Mouse (Mus musculus) gastrocnemius, postnatal 36 days (tissue): ENCODE data around the gene Gabarapl1. TPM values are rescaled to one million over a fixed set of nuclear protein-coding genes. Genes with fewer than 3 reads are reported as not detected.

Source experiments
- DNase-seq, 2 experiments: peaks; one replicate each; pipeline ENCODE4 v3.0.0; 2022
- intact Hi-C: fragments of 180-260 bp; cut with DNase I; formaldehyde crosslinking; loops from one replicate; pipeline ENCODE4 v1.15.1; 2025
- total RNA-seq, 2 experiments: library from RNA; stranded (reverse); gene quantifications; 2 replicates each; pipeline ENCODE4 v1.2.3; 2021

Gabarapl1 gene
- total RNA-seq, 2 experiments from 2014 or later, result 38.1 to 59.3 TPM

DNA sequence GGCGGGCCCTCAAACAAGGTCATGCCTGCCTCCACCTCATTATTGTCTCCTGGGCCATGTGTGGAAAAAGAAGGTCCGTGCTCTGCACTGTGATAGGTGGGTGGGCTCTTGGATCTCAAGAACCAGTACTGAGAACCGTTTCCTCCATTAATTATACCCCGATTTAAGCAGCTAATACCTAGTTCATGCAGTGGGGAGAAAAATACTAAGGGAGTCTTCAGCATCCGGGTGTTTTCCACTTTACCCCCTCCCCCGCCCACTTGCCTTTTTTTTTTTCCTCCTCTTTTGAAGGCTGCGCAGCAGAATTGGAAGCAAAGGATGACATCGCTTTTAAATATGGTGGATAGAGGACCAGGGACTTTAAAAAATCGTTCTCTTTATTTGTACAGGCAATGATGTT is 1.1 kb downstream of the Gabarapl1 start:
- DNase-seq, result no peak
- intact Hi-C loops, result loop anchor here (5.0 to 10.0 kb wide), 2 partner anchors 689 to 772 kb away; no protein-coding TSS in a partner anchor

DNA sequence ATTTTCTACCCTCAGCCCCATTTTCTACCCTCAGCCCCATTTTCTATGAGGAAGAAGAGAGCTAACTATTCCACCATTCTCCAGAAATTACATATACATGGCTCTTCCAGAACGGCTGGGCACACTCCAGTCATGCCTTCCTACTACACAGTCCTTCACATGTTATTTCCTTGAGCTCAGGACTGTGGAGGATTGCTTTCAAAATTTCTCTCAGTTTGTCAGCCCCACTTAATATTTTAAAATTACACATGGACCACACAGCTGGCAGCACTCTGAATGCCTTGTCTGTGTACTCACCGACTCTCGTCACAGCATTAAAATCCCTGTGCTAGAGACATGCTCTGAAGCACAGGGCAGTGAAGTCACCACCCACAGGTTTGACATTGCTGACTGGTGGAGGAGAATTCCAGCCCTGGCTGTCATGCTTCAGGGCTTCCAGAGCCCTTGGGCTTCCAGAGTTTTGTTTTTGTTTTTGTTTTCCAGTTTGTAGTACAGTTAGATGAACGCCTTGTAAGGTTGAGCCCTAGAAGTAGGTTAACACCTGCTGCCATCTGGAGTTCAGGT is 1.7 kb downstream of the Gabarapl1 start:
- intact Hi-C loops, result loop anchor here (5.0 to 10.0 kb wide), 2 partner anchors 690 to 772 kb away; no protein-coding TSS in a partner anchor
- no peak for DNase-seq

DNA sequence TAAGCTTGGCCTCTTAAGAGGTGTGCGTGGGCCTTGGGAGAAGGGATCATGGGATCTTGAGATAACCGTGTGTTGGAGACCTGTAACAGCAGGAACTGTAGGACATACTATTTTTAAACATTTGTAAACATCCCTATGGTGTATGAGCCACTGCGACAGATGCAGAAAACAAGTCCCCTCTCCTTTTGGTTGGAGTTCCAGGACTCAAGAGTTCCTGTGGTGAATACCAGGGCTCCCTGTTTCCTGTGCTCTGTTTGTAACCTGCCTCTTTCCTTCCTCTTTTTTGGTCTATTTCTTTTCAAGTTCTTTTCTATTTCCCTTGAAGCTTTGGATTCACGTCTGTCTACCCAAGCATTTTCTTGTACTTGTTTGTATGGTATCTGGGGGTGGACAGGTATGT is 2.8 kb downstream of the Gabarapl1 start:
- intact Hi-C loops, result loop anchor here (10.0 kb wide), 1 partner anchor 691 kb away; no protein-coding TSS in a partner anchor
- DNase-seq, result no peak

DNA sequence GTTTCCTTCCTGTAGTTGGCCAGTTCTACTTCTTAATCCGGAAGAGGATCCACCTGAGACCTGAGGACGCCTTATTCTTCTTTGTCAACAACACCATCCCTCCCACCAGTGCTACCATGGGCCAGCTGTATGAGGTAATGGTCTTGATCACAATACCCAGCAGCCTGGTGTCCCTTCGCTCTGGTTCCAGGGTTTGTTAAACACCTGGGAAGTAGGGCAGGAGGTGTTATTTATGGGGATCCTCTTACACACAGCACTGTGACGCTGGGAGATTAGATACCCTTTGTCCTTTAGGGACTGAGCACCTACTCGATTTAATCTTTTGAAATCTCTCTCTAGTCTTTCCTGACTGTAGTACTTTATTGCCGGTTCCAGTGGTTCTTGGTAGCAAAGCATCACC is 5.6 kb downstream of the Gabarapl1 start:
- intact Hi-C loops, result loop anchor here (10.0 kb wide), 1 partner anchor 694 kb away; no protein-coding TSS in a partner anchor
- DNase-seq, result no peak

DNA sequence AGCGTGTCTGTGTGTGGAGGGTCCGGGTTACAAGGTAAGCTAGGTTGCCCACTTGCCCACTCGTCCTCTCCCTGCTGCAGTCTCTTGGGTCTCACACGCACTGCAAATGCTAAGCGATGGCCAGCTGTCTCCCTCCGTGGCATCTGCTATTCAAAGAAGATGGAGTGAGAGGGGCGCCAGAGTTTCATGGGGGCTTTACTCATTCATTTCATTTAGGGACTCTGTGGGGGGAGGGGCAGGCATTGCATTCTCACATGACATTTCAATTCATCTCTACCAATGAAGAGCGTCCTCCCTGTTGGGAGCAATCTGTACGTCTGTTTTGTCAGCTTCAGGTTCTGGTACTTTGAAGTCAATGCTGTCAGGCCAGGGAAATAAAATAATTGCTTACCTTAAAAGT is 9.0 kb downstream of the Gabarapl1 start:
- intact Hi-C loops, result no loop called here

DNA sequence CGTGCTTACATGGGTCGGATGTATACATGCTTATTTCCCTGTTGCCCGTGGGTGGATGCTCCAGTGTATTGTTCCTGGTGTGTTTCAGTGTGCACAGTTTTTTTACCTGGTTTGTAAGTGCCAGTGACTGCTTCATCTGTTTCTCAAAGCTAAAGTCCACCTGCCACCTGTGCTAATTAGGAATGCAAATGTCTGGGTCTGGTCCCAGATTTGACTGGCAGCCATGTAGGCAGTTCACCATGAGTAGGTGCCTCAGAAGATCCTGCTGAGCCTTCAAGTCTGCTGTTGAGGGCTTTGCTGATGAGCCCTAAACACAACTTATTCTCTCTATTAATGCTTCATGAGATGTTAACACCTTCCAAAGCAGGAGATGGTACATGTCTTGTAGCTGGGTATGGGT is 9.6 kb downstream of the Gabarapl1 start:
- intact Hi-C loops, result no loop called here
- no peak for DNase-seq

More for the DNA sequence above, 9.0 kb downstream of the Gabarapl1 start:
- no peak for DNase-seq

DNA sequence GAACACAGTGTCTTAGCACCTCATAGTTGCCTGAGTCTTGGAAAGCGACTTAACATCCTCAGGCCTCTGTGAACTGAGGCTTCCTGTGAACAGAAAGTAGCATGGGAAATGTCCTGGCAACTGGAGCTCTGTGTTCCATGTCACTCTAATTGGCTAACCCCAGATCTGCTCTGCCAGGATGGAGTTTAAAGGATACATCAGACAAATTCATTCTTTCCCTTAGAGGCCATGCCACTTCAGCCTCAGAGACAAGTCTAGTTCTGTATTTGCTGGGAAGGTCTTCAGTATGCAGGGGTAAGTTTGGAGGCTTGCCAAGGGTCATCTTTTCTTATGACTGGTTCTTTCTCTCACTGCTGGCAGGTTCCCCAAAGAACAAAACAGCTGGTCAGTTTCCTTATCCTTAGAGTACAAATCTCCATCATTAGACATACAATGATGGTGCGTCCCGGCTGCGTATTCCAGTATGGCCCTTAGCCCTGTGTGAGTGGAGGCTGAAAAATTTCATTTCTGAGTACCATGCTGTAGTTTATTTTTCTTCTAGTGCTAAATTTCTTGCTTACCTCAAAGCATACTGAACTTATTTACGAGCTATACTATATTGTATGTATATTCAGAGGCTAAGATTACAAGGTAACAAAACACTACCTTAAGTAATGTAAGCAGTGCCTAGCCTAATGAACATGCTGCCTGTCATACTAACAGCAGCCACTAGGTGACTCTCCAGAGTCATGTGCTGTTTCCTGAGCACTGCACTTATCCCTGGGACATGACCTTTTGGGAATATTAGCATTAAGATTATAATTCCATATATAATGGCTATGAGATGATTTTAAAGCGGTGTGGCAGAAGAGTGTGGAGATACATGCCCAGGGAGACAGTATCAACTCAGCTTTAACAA is 11.0 kb downstream of the Gabarapl1 start:
- peak in 1 of 2 experiments; percentile 44 for DNase-seq
- intact Hi-C loops, result no loop called here

DNA sequence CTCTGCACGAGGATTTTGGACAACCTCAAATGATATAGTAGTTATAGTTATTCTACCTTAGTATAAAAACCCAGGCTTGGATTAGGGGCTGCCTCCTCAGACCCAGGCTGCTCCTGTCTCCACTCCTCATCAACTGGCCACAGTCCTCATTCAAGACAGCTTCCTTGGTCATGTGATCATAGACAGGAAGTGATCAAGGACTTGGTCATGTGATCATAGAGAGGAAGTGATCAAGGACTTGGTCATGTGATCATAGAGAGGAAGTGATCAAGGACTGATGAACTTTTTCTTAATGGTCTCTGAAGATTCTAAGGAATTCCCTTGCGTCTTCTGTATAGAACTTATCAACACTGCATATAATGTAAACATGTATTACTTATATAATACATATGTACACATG is 14.3 kb downstream of the Gabarapl1 start:
- no peak for DNase-seq
- intact Hi-C loops, result no loop called here

DNA sequence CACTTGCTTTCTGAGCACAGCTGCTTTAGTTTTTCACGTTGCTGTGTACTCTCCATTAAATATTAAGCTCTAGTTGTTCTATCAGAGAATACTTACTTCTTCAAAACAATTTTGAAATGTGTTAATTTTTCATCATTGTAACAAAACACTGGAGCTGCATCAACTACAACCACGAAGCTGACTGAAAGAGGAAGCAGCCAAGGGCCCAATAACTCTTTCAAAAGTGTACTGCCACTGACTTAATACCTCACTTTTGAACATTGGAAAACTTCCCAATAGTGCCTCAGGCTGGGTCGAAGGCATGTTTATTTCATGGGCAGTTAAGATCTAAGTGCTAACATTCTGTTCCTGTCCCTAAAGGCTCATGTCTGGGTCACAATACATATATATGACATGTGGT is 15.0 kb downstream of the Gabarapl1 start:
- no peak for DNase-seq
- intact Hi-C loops, result no loop called here

DNA sequence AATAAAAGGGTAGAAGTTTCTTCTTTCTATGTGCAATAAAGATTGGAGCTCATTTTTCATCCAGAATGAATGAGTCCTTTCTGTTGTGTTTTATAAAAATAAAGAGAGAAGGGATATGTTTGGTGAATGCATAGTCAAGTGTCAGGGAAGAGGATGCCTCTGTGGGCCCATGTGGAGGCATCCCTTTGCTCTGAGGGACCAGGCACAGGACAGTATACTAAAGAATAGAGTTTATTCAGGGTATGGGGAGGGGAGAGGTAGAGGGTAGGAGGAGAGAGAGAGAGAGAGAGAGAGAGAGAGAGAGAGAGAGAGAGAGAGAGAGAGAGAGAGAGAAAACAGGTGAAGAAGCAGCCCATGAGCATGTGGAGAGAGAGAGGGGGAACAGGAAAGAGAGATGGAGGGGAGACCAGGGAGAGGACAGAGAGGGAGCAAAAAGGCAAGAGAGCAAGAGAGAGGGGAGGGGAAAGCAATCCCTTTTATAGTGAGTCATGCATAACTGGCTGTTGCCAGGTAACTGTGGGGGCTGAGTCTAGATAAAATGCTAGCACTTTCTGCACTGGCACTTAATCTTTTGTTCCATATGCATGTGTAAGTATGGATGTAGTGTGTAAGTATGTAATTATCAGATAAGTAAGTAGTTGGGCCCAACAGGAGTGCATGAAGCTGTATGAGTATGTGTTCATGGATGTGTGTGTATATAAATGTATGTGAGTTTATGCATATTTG is 24.5 kb downstream of the Gabarapl1 start:
- intact Hi-C loops, result no loop called here
- DNase-seq, result no peak

DNA sequence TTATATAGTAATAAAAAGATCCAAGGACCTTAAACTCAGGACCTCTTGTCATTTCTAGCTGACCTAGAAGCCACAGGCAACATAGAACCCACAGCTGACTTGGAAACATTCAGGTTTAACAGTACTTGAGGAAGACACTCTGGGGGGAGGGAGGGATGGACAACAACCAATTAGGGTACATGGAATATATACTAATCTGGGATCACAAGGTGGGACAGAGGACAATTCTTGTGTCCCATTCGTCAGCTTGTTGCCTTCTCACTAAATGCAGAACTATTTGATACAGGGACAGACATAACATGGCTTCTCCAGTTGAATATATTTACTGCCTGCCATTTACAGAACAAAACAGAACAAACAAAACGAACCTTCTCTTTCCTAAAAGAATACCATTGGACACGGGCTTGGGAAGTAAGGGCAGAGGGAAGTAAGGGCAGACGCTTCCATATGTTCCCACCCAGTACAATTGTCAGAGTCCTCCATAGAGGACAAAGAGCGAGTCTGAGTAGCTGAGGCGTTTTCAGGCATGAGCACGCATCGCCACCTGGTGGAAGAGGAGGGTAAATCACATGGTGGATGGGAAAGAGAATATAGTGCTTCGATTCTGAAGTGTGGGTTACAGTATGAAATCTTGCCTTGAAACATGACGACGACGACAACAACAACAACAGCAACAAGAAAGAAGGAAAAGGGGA is 26.1 kb downstream of the Gabarapl1 start:
- DNase-seq, result peak; percentile 40 to 51
- intact Hi-C loops, result no loop called here

DNA sequence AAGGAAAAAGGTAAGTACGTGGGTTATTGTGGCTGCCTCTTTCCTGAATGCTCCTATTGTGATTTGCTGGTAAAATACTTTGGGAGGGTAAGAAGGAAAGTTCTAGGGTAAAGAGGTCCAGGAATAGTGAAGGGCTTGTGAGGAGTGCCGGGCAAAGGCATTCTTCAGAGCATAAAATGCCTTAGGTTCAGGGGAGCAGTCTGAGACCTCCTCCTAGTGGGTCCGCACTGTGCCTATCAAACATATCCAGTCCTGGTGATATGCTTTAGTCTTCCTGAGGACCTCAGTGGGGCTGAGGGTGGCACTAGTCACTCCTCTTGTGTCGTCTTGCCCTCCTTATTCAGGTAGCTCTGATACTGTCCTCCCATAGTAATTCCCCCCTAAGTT is 26.7 kb downstream of the Gabarapl1 start:
- no peak for DNase-seq
- intact Hi-C loops, result no loop called here

DNA sequence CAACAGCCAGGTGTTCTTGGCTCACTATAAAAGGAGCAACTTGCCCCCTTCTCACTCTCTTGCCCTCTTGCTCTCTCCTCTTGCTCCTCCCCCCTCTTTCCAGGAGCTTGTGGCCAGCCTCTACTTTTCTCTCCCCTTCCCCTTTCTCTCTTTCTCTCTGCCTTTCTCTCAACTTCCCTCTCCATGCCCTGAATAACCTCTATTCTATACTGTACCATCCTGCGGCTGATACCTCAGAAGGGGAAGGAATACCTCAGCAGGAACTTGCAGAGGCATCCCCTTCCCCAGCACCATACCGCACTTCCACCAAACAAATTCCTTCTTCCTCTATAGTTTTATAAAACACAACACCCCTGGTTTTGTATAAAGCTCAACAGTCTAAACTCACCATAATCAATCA is 32.3 kb downstream of the Gabarapl1 start:
- intact Hi-C loops, result no loop called here
- DNase-seq, result no peak

DNA sequence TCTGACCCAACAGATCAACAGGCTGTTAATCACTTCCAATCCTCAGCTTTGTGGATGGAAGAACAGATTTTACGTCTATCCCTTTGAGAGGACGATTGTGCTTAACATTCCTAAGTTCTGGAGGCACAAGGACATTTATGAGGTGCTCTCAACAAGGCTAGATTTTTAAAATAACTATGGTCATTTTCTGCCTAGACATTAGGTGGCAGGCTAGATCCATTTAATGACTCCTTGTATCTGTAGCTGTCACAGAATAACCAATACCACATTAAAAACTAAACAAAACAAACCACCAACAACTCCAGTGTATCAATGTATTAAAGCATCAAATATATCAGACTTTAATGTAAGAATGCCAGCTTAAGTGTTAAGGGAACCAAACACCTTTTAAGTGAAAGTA is 42.4 kb downstream of the Gabarapl1 start:
- DNase-seq, result no peak
- intact Hi-C loops, result no loop called here

DNA sequence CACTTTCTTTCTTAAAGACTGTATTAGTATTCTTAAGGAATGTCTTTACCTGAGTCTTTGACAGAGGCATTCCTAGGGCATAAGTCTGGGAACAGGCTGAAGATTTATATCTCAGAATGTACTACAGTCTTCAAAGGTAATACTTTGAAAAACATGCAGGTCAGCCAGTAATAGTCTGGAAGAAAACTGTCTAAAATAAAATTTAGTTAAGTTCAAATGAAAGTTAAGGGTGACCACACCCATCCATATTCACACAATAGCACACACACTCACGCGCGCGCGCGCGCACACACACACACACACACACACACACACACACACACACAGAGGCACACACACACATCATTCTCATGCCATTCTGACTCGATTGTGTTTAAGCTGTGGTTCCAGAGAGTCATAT is 44.6 kb downstream of the Gabarapl1 start, which contains the start of gene Klre1:
Gene Klre1, plus strand, starts transcription at position 301 of the 400 bp plus-strand sequence.
- DNase-seq, result no peak
- intact Hi-C loops, result no loop called here

DNA sequence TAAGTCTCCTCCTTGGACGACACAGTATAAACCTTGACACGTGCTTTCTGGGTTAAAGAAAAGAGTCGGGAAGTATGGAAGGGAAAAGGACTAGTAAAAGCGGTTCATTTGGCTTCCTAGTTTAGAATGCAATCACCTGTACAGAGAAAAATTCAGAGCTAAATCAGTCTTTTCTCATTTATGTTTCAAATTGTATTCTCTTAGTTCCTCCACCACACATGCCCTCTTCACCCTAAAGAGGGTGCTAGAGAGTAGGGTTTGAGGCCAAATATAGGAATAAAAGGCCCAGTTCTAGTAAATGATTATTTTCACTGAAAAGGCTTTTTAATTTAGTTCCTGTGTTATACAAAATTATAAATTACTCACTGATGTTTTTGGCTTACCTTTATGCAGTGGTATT is 48.3 kb downstream of the Gabarapl1 start:
- DNase-seq, result no peak
- intact Hi-C loops, result no loop called here

DNA sequence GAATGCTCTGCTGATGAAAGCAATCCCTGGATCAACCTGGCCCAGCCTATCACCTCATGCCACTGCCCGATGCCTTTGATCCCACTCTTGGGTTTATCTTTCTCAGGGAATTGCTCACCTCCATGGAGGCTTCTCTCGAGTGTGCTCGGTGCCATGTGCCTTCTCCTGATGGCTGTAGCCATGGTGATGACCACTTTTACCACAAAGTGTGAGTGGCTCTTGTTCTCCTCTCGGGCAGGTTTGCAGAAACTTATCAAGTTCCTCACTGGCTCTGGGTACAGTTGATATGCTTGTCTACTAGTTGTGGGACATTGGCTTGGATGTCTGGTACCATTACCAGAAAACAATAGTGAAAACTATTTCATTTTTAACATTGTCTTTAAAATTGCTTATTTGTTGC is 48.9 kb downstream of the Gabarapl1 start:
- no peak for DNase-seq
- intact Hi-C loops, result no loop called here

DNA sequence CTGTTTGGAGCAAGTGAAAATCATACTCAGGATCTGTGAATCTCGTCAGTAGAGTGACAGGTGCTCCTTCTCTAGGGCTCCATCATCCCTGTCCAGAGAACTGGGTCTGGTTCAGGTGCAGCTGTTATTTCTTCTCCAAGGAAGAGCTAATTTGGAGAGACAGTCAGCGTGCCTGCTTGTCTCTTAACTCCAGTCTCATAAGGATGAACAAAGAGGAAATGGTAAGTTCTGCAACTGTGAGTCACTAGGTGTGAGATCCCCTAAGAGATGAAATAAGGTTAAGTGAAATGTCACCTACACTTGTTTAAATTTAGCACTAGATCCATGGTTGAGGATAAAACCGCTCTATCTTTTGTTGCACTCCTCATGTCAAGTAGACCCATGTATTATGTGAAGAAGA is 50.1 kb downstream of the Gabarapl1 start:
- intact Hi-C loops, result no loop called here
- no peak for DNase-seq

DNA sequence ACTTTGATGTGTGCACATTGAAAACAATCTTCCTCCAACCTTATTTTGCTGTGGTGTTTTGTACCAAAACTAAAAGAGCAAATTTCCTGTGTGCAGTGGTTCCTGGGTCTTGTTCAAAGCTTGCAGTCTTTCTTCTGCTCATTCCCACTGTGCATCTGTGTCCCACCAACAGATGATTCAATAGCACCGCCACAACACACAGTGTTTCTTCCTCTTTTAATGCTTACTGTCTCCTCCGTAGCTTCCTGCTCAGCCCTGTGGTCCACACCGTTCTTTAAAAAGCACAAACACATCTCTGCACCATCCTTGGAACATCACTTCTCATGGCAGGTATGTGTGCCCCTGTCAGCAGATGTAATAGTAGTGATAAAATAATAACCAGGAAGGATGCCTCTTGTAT is 58.5 kb downstream of the Gabarapl1 start, which contains the start of gene Klrd1:
Gene Klrd1, plus strand, starts transcription at position 275 of the 400 bp plus-strand sequence.
- intact Hi-C loops, result no loop called here
- no peak for DNase-seq
